Mouse (Mus musculus) bone marrow macrophage, adult 2 months (primary cell): ENCODE measurements around the gene Me1. TPM values are rescaled to one million over a fixed set of nuclear protein-coding genes. Genes with fewer than 3 reads are reported as not detected.

Experiments
- H3K27ac ChIP-seq: 2 replicates; pipeline ENCODE4 v1.5.1; 2012; ENCODE audit warnings: low read depth, low read length; ENCODE audit not compliant: insufficient read depth
- H3K4me1 ChIP-seq: 2 replicates; pipeline ENCODE4 v1.6.1; 2012; ENCODE audit warnings: low read length; ENCODE audit not compliant: control insufficient read depth, insufficient read depth
- H3K4me3 ChIP-seq: 2 replicates; pipeline ENCODE4 v1.5.1; 2012; ENCODE audit warnings: mild to moderate bottlenecking, low read length, moderate library complexity; ENCODE audit not compliant: insufficient read depth
- CTCF ChIP-seq: IDR thresholded peaks from 2 replicates; pipeline ENCODE4 v1.5.1; 2012; ENCODE audit warnings: low read depth, mild to moderate bottlenecking, low read length, moderate library complexity
- POLR2A ChIP-seq: IDR thresholded peaks from 2 replicates; pipeline ENCODE4 v1.6.1; 2012; ENCODE audit warnings: mild to moderate bottlenecking, low read depth, low read length, borderline replicate concordance
- polyA plus RNA-seq: library from polyadenylated mRNA; stranded (reverse); fragments of >200 nt; gene quantifications from 2 replicates; pipeline ENCODE4 v1.2.4, GENCODE M21; 2012; ENCODE audit not compliant: missing spikeins, insufficient read depth, insufficient read length

Me1 gene
- polyA plus RNA-seq, 1 experiment, result 8.3 TPM

DNA sequence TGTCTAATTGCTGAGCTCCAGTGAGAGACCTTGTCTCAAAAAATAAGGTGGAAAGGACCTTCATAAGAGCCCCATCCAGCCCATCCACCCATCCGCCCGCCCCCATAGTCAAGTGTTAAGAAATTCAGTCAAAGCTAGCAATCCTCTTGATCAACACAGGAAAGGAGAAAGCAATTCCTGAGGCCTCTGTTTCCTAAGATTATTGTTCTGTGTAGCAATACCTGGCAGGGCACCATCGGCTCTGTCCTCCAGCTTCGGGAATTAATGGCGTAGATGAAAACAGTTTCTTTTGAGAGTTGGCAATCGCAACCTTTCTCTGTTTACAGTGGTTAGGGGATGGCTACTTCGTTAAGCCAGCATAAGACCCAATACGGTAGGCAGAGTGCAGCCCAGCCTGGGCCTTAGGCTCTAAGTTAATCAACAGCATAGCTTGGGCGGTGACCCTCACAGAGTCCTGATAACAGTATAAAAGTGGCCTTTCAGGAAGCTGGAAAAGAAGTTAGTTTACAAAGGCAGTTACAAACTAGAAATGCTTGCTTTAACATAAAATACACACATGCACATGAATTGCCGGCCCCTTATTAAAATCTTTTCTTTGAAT lies 32.6 kb upstream of the Me1 start:
- H3K4me3 ChIP-seq, result no peak overlapping the region
- H3K27ac ChIP-seq, result no peak overlapping the region
- no peaks in the 10 kb centered on the region for H3K4me1 ChIP-seq
- no peak for TF ChIP-seq CTCF
- no peak for TF ChIP-seq POLR2A

GRCm38 (mm10) chr9:86726381-86726720 lies 30.6 kb upstream of the Me1 start:
- TF ChIP-seq POLR2A, result no peak
- TF ChIP-seq CTCF, result no peak
- H3K4me1 ChIP-seq, result no peaks in the 10 kb centered on the region
- no peak overlapping the region for H3K4me3 ChIP-seq
- no peak overlapping the region for H3K27ac ChIP-seq

DNA sequence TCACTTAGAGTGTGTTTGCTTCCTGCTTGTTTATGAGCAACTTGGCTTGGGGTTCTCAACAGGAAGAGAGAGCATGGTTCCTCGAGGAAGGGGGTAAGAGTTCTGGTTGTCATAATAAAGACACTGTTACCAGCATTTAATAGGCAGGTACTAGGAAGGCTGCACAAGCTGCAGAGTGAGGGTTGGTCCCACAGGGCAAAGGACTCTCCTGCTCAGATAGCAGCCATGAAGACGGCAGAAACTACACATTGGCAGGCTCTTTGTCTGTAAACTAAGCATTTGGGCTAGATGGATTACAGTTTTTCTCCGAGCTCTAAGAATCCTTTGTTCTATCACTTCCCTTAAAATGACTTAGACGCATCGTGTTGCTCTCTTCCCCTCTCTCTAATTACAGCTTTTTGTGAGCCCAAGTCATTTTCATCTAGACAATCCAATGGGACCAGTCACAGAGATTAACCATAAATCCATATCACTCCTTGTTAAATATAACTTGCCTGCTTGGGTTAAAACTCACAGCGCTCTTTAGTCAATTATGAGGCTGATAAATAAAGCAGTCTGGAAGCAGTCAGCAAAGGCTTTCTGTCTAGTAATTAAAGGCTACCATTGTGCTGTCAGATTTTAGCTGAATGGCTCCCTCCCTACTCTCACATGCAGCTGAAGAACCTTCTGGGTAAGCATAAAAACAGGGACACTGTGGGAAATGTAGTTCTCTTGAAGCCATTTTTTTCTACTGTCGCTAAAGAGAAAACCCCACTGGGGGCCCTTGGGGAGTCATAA lies 30.0 kb upstream of the Me1 start:
- Histone ChIP-seq H3K4me1 (no peaks in the 10 kb centered on the region), H3K4me3 (no peak overlapping the region), H3K27ac (no peak overlapping the region)
- TF ChIP-seq POLR2A (no peak), CTCF (no peak)

GRCm38 (mm10) chr9:86725066-86725465 lies 29.3 kb upstream of the Me1 start:
- no peak for TF ChIP-seq POLR2A
- TF ChIP-seq CTCF, result no peak
- Histone ChIP-seq H3K27ac (no peak overlapping the region), H3K4me3 (no peak overlapping the region), H3K4me1 (no peaks in the 10 kb centered on the region)

GRCm38 (mm10) chr9:86720794-86721193 lies 25.0 kb upstream of the Me1 start:
- no peak overlapping the region for H3K4me3 ChIP-seq
- H3K4me1 ChIP-seq, result no peaks in the 10 kb centered on the region
- no peak overlapping the region for H3K27ac ChIP-seq
- no peak for TF ChIP-seq POLR2A
- TF ChIP-seq CTCF, result no peak

DNA sequence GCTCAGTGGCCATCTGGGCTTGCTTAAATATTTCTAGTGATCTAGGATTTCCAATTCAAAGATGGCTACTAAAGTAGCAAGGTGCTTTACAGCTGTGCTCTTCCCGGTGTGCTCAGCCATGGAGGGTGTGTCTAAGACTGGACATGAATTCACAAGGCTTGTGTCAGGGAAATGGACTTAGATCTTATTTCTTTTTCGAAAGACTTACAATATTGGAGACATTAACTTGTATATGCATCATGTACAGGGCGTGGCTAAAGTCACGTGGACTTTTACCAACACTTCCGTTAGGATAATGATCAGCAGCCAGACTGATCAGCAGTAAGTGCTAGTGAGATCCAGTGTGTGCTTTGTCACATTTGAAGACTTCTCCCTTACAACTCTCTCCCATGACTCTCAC lies 24.5 kb upstream of the Me1 start:
- H3K4me1 ChIP-seq, result no peaks in the 10 kb centered on the region
- no peak overlapping the region for H3K27ac ChIP-seq
- TF ChIP-seq CTCF, result no peak
- TF ChIP-seq POLR2A, result no peak
- H3K4me3 ChIP-seq, result no peak overlapping the region

- H3K27ac ChIP-seq, result no peak overlapping the region
These were observed 21.4 kb upstream of the Me1 start for GRCm38 (mm10) chr9:86717119-86717518.

DNA sequence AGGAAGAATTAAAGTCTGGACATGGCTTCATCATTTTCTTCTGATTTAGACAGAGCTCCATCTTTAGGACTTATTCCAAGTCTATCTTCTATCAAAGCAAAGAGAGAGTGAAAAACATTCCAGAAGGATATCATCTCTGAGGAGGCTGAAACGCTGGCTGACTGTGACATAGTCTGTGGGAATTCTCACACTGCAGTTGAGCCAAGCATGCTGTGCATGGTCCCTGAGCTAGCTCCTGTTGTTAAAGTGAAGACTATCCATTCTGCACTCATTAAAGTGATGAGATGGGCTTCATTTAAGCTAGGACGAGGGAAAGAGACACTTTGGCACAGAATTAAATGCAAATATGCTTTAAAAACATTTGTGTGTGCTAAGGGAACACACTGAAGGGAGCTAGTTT lies 20.8 kb upstream of the Me1 start:
- H3K4me3 ChIP-seq, result no peak overlapping the region
- no peaks in the 10 kb centered on the region for H3K4me1 ChIP-seq
- no peak overlapping the region for H3K27ac ChIP-seq
- TF ChIP-seq CTCF (no peak), POLR2A (no peak)

More at GRCm38 (mm10) chr9:86717119-86717518, 21.4 kb upstream of the Me1 start:
- H3K4me3 ChIP-seq, result no peak overlapping the region
- no peaks in the 10 kb centered on the region for H3K4me1 ChIP-seq
- no peak for TF ChIP-seq CTCF
- TF ChIP-seq POLR2A, result no peak

DNA sequence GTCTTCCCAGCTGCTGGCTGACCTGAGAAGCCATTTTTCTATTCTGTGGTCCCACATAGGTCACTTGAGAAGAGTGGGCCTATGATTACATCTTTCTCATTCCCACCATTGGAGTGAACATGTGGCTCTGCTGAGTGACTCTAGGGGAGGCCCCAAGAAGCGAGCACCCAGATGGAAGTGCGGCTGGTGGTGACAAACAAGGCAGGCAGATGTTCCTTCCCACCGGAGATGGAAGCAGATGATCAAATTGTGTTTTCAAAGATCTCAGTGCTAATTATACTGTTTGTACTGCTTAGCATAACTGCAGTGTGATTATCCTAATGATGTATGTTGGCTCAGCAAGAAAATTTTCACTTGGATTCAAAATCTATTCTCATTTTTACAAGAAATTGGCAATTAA lies 18.3 kb upstream of the Me1 start:
- no peak overlapping the region for H3K27ac ChIP-seq
- H3K4me3 ChIP-seq, result no peak overlapping the region
- TF ChIP-seq CTCF (no peak), POLR2A (no peak)
- H3K4me1 ChIP-seq, result no peaks in the 10 kb centered on the region

GRCm38 (mm10) chr9:86712648-86713047 lies 16.9 kb upstream of the Me1 start:
- Histone ChIP-seq H3K4me3 (no peak overlapping the region), H3K27ac (no peak overlapping the region), H3K4me1 (no peaks in the 10 kb centered on the region)
- no peak for TF ChIP-seq POLR2A
